Mouse (Mus musculus): ENCODE data around the gene Dapk2. TPM values are rescaled to one million over a fixed set of nuclear protein-coding genes. Genes with fewer than 3 reads are reported as not detected.

Gene Dapk2
- polyA plus RNA-seq, 1 experiment from 2014 or later, result 22.8 TPM

DNA sequence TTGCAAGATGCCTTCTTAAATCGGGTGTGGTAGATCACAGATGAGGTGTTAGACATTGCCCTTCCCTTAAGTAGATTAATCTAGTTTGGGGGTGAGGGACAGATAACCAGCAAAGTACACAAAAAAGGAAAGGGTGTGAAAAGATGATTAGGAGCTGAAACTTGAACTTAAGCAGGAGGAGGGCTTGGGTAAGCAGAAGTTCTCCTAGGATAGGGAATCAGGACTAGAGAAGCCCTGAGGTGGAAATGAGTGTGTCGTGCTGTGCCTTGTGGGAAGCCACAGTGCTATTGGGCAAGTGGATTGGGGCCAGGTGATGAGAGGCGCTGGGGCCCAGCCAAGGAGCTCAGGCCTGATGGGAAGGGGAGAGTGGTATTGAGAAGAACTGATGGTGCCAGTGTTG lies 36.0 kb downstream of the Dapk2 start:
- ATAC-seq (ENCODE audit: low read depth), result no peak
- Histone ChIP-seq H3K4me2 (ENCODE audit: low read depth, low read length) (no peak overlapping the region), H3K36me3 (ENCODE audit: control insufficient read depth, insufficient read depth, low read length) (no peaks in the 10 kb centered on the region), H3K4me3 (ENCODE audit: low read length) (no peak overlapping the region), H3K9ac (ENCODE audit: low read length) (no peak overlapping the region), H3K27me3 (ENCODE audit: control insufficient read depth, insufficient read depth, low read depth, low read length) (no peaks in the 10 kb centered on the region), H3K4me1 (replicated peaks; ENCODE audit: control insufficient read depth, insufficient read depth, low read length) (peaks cover 6% of the 10 kb centered on the region; the same call in 1 of the 2 replicates), H3K9me3 (ENCODE audit: control insufficient read depth, low read length) (no peaks in the 10 kb centered on the region), H3K27ac (ENCODE audit: low read length) (no peak overlapping the region)
- WGBS, result 68% methylated on average over 3 of the region's 3 CpGs

DNA sequence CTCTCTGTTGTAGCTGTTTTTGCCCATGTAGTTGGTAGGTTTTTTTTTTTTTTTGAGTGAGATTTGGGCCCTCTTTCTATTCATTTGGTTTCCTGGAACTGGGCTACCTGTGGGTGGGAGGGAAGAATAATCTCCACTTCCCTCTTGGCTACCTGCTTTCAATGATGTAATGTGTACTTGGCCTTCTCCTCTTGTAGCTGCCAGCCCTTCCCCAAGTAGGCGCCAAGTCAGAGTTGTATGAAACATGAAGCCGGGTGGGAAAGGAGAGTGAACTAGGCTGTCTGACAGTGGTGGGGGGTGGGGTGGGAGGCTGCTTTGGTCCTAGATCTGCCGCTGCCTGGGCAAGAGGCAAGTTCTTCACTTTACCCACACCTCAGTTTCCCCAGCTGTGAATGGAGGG lies 38.5 kb downstream of the Dapk2 start:
- Histone ChIP-seq H3K4me2 (ENCODE audit: low read depth, low read length) (no peak overlapping the region), H3K4me3 (ENCODE audit: low read length) (no peak overlapping the region), H3K9me3 (ENCODE audit: control insufficient read depth, low read length) (no peaks in the 10 kb centered on the region), H3K27me3 (ENCODE audit: control insufficient read depth, insufficient read depth, low read depth, low read length) (no peaks in the 10 kb centered on the region), H3K36me3 (ENCODE audit: control insufficient read depth, insufficient read depth, low read length) (no peaks in the 10 kb centered on the region), H3K27ac (ENCODE audit: low read length) (no peak overlapping the region), H3K9ac (ENCODE audit: low read length) (no peak overlapping the region), H3K4me1 (replicated peaks; ENCODE audit: control insufficient read depth, insufficient read depth, low read length) (peaks cover 6% of the 10 kb centered on the region; the same call in 1 of the 2 replicates)
- 40% methylated on average over 3 of the region's 3 CpGs for WGBS
- peak; percentile 82; the same call in 1 of the 2 replicates for ATAC-seq (ENCODE audit: low read depth)

DNA sequence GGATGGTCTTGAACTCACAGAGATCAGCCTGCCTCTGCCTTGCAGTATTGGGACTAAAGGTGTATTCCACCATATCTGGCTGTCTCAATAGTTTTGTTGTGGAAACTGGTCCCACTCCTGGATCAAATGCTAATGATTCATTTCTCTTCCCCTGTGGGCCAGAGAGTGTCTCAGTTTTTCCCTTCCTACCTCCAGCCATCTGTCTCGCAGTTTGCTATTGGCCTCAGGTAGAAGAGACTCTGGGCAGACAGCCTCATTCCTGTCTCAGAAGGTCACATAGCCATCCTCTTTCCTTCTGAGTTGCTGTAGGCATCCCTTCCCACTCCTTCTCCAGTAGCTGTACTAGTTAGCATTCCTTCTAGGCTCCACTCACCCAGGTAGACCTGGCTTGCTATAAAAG lies 40.5 kb downstream of the Dapk2 start:
- no peak overlapping the region for H3K9ac ChIP-seq (ENCODE audit: low read length)
- H3K4me1 ChIP-seq (replicated peaks; ENCODE audit: control insufficient read depth, insufficient read depth, low read length), result peaks cover 6% of the 10 kb centered on the region; the same call in 1 of the 2 replicates
- no peak overlapping the region for H3K4me3 ChIP-seq (ENCODE audit: low read length)
- H3K9me3 ChIP-seq (ENCODE audit: control insufficient read depth, low read length), result no peaks in the 10 kb centered on the region
- WGBS, result 95% methylated on average over 1 of the region's 1 CpGs
- no peak overlapping the region for H3K27ac ChIP-seq (ENCODE audit: low read length)
- H3K36me3 ChIP-seq (ENCODE audit: control insufficient read depth, insufficient read depth, low read length), result no peaks in the 10 kb centered on the region
- no peak overlapping the region for H3K4me2 ChIP-seq (ENCODE audit: low read depth, low read length)
- H3K27me3 ChIP-seq (ENCODE audit: control insufficient read depth, insufficient read depth, low read depth, low read length), result no peaks in the 10 kb centered on the region
- no peak for ATAC-seq (ENCODE audit: low read depth)

DNA sequence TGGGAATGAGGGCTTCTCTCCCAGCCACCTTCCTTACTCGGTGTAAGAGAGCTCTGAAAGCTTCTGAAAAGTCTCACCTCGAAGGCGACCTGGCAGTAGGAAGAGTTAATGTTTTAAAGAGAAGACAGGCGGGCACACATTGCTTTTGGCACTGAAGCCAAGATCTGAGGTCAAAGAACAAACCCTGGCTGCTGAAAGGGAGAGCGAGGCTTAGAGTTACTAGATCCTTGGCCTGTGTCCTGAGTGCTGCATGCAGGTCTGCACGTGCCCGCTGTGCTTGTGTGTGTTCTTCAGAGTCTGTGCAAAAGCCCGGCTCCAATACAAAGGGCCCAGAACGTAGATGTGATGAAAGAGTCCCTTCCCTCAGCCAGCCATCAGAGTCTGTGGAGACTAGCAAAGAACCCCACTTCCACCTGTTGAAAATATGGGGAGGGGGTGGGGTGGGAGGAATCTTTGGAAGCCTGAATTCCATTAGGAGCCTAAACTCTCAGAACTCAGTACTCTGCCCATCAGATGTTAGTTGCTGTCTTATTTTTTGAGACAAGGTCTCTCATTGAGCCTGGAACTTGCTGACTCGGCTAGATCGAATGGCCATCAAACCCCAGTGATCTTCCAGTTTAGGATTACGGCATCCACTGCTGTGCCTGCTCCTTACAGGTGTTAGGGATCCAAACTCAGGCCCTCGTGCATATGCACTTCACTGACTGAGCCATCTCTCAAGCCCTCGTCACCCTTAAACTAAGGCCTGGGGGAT lies 41.8 kb downstream of the Dapk2 start:
- H3K4me2 ChIP-seq (ENCODE audit: low read depth, low read length), result no peak overlapping the region
- no peaks in the 10 kb centered on the region for H3K9me3 ChIP-seq (ENCODE audit: control insufficient read depth, low read length)
- no peak for ATAC-seq (ENCODE audit: low read depth)
- no peak overlapping the region for H3K4me3 ChIP-seq (ENCODE audit: low read length)
- no peak overlapping the region for H3K9ac ChIP-seq (ENCODE audit: low read length)
- no peaks in the 10 kb centered on the region for H3K27me3 ChIP-seq (ENCODE audit: control insufficient read depth, insufficient read depth, low read depth, low read length)
- no peak overlapping the region for H3K27ac ChIP-seq (ENCODE audit: low read length)
- H3K36me3 ChIP-seq (ENCODE audit: control insufficient read depth, insufficient read depth, low read length), result no peaks in the 10 kb centered on the region
- 68% methylated on average over 14 of the region's 14 CpGs for WGBS
- H3K4me1 ChIP-seq (replicated peaks; ENCODE audit: control insufficient read depth, insufficient read depth, low read length), result peaks cover 6% of the 10 kb centered on the region; the same call in 1 of the 2 replicates

DNA sequence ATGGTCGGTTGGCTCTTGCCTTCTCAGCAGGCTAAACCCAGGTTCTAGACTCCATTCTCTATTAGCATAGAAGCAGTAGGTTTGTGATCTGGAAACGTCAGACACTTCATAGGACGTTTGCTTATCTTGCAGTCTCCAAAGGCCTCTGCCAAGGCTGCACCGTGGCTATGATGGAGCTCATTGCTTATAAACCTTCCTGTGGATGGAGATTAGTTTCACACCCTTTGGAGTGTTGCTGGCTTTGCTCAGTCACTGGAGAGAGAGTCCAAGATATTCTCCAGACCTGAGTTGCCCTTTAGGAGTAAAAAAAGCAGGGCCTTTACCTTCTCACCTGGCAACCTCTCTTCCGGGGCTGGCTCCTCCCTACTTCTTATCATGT lies 42.4 kb downstream of the Dapk2 start:
- ATAC-seq (ENCODE audit: low read depth), result no peak
- 40% methylated on average over 5 of the region's 5 CpGs for WGBS

DNA sequence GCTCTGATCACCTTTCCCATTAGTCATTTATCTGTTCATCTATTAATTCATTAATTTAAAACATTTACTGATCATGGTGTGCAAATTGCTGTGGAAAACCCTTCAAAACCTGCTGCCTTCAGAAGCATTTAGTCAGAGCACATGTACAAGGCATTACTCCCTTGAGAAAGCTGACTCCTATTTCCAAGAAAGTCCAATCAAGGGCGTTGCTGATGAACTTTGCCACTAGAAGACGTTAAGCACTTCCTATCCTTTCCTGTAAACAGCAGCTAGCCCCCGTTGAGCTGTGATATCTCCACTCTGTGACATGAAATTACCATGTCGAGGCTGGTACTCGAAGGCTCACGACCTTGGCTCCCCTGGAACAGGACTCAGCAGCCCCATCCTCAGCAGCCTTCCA lies 43.6 kb downstream of the Dapk2 start:
- peaks cover 5% of the 10 kb centered on the region; the same call in 1 of the 2 replicates for H3K4me1 ChIP-seq (replicated peaks; ENCODE audit: control insufficient read depth, insufficient read depth, low read length)
- no peak overlapping the region for H3K4me3 ChIP-seq (ENCODE audit: low read length)
- 30% methylated on average over 6 of the region's 6 CpGs for WGBS
- H3K9me3 ChIP-seq (ENCODE audit: control insufficient read depth, low read length), result no peaks in the 10 kb centered on the region
- no peak overlapping the region for H3K27ac ChIP-seq (ENCODE audit: low read length)
- no peaks in the 10 kb centered on the region for H3K36me3 ChIP-seq (ENCODE audit: control insufficient read depth, insufficient read depth, low read length)
- H3K27me3 ChIP-seq (ENCODE audit: control insufficient read depth, insufficient read depth, low read depth, low read length), result no peaks in the 10 kb centered on the region
- no peak overlapping the region for H3K4me2 ChIP-seq (ENCODE audit: low read depth, low read length)
- ATAC-seq (ENCODE audit: low read depth), result no peak
- H3K9ac ChIP-seq (ENCODE audit: low read length), result no peak overlapping the region

More for the DNA sequence above, 42.4 kb downstream of the Dapk2 start:
- no peaks in the 10 kb centered on the region for H3K27me3 ChIP-seq (ENCODE audit: control insufficient read depth, insufficient read depth, low read depth, low read length)
- H3K4me3 ChIP-seq (ENCODE audit: low read length), result no peak overlapping the region
- H3K9me3 ChIP-seq (ENCODE audit: control insufficient read depth, low read length), result no peaks in the 10 kb centered on the region
- H3K4me1 ChIP-seq (replicated peaks; ENCODE audit: control insufficient read depth, insufficient read depth, low read length), result peaks cover 6% of the 10 kb centered on the region; the same call in 1 of the 2 replicates
- no peaks in the 10 kb centered on the region for H3K36me3 ChIP-seq (ENCODE audit: control insufficient read depth, insufficient read depth, low read length)
- H3K9ac ChIP-seq (ENCODE audit: low read length), result no peak overlapping the region
- no peak overlapping the region for H3K27ac ChIP-seq (ENCODE audit: low read length)
- H3K4me2 ChIP-seq (ENCODE audit: low read depth, low read length), result no peak overlapping the region

DNA sequence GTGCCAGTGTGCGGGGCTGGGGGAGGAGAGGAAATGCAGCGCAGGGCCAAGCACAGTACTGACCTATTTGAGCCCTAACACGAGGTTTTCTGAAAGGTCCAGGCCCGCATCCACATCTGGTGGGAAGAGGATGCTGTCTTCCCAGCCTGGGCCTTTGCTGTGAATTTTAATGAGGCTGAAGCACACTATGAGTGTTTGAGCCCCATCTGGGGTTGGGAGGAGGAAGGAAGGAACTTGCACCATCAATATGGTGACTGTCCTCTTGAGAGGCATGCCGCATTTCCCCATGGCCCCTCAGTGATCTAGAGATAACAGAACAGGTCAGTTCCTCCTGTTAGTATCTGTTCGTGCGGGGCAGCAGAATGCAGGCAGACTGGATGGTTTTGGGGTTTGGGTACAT lies 44.4 kb downstream of the Dapk2 start:
- ATAC-seq (ENCODE audit: low read depth), result no peak
- Histone ChIP-seq H3K9me3 (ENCODE audit: control insufficient read depth, low read length) (no peaks in the 10 kb centered on the region), H3K27me3 (ENCODE audit: control insufficient read depth, insufficient read depth, low read depth, low read length) (no peaks in the 10 kb centered on the region), H3K27ac (ENCODE audit: low read length) (no peak overlapping the region), H3K4me2 (ENCODE audit: low read depth, low read length) (no peak overlapping the region), H3K36me3 (ENCODE audit: control insufficient read depth, insufficient read depth, low read length) (no peaks in the 10 kb centered on the region), H3K4me3 (ENCODE audit: low read length) (no peak overlapping the region), H3K9ac (ENCODE audit: low read length) (no peak overlapping the region), H3K4me1 (replicated peaks; ENCODE audit: control insufficient read depth, insufficient read depth, low read length) (no peaks in the 10 kb centered on the region)
- 71% methylated on average over 7 of the region's 7 CpGs for WGBS

DNA sequence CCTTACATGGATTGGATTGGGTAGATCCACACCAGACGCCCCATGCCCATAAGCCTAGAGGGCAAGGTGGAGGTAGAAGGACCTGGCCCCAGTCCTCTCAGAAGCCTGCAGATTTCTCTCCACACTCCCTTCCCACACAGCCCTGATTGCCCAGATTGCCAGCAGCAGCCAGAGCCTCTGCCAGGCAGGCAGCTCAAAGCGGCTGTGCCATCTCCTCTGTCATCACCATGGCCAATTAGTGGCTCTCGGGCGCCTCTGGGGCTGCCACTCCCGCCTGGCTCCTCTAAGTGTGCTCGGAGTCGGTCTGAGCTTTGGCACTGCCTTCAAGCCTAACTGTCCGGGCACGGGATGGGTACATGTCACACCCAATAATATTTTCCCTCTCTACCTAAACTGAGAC lies 47.7 kb downstream of the Dapk2 start:
- no peaks in the 10 kb centered on the region for H3K36me3 ChIP-seq (ENCODE audit: control insufficient read depth, insufficient read depth, low read length)
- no peak overlapping the region for H3K9ac ChIP-seq (ENCODE audit: low read length)
- ATAC-seq (ENCODE audit: low read depth), result no peak
- H3K9me3 ChIP-seq (ENCODE audit: control insufficient read depth, low read length), result no peaks in the 10 kb centered on the region
- no peak overlapping the region for H3K4me3 ChIP-seq (ENCODE audit: low read length)
- H3K27ac ChIP-seq (ENCODE audit: low read length), result no peak overlapping the region
- no peaks in the 10 kb centered on the region; the same call in 1 of the 2 replicates for H3K4me1 ChIP-seq (replicated peaks; ENCODE audit: control insufficient read depth, insufficient read depth, low read length)
- H3K27me3 ChIP-seq (ENCODE audit: control insufficient read depth, insufficient read depth, low read depth, low read length), result no peaks in the 10 kb centered on the region
- WGBS, result 88% methylated on average over 9 of the region's 9 CpGs
- no peak overlapping the region for H3K4me2 ChIP-seq (ENCODE audit: low read depth, low read length)

DNA sequence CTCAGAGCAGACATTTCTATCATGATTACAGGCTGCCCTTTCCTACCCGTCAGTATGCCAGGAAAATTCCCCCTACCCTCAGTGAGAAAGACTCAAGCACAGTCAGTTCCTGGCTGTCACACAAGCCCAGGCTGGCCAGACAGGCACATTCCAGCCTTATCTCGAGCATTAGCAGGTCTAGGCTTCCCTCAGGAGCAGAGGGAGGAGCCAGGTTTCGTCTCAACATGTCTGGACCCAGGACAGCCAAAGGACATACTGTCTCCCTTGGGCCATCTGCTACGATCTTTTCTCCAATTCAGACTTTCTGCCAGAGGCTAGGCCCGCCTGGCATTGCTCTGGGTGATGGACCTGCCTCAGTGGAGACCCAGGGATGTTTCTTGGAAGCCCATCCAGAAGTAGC lies 48.8 kb downstream of the Dapk2 start:
- ATAC-seq (ENCODE audit: low read depth), result 0 out of 2 replicates have a peak, but pooled peaks have one; percentile 43
- WGBS, result 38% methylated on average over 5 of the region's 5 CpGs

More for the DNA sequence above, 48.8 kb downstream of the Dapk2 start:
- no peaks in the 10 kb centered on the region for H3K9me3 ChIP-seq (ENCODE audit: control insufficient read depth, low read length)
- no peaks in the 10 kb centered on the region for H3K36me3 ChIP-seq (ENCODE audit: control insufficient read depth, insufficient read depth, low read length)
- no peak overlapping the region for H3K4me2 ChIP-seq (ENCODE audit: low read depth, low read length)
- peaks cover 9% of the 10 kb centered on the region for H3K4me1 ChIP-seq (replicated peaks; ENCODE audit: control insufficient read depth, insufficient read depth, low read length)
- no peaks in the 10 kb centered on the region for H3K27me3 ChIP-seq (ENCODE audit: control insufficient read depth, insufficient read depth, low read depth, low read length)
- H3K4me3 ChIP-seq (ENCODE audit: low read length), result no peak overlapping the region
- H3K9ac ChIP-seq (ENCODE audit: low read length), result no peak overlapping the region
- H3K27ac ChIP-seq (ENCODE audit: low read length), result no peak overlapping the region

All from lung, embryonic 16.5 days (tissue).